Mouse (Mus musculus) liver, embryonic 12.5 days (tissue): ENCODE measurements at regions not wholly inside any gene's neighbourhood (a gene's known extent, or its start where the extent isn't known, plus 50 kb on each side); places are given as distances from the start of the nearest gene placed in this dataset.
"Not testable (repeated sequence)": the region's sequence is repeated elsewhere in the genome, so short reads cannot be mapped to it uniquely, and the experiment has no call there.

Experiments used
- ATAC-seq: fragments of 200-750 bp; cut with Nextera tagmentation; 2 replicates; pipeline ENCODE4 v1.8.0; 2017; ENCODE audit warnings: moderate number of reproducible peaks, mild to moderate bottlenecking, moderate library complexity
- H3K27ac ChIP-seq: fragments of 300-500 bp; sonication (generic); 2 replicates; pipeline ENCODE4 v1.5.1; 2016; ENCODE audit warnings: mild to moderate bottlenecking
- H3K27me3 ChIP-seq: fragments of 300-500 bp; sonication (generic); replicated peaks from 2 replicates; pipeline ENCODE4 v1.6.1; 2016; ENCODE audit warnings: mild to moderate bottlenecking, moderate library complexity
- H3K36me3 ChIP-seq: fragments of 300-500 bp; sonication (generic); 2 replicates; pipeline ENCODE4 v1.6.1; 2016; ENCODE audit warnings: mild to moderate bottlenecking, moderate library complexity
- H3K4me1 ChIP-seq: fragments of 300-500 bp; sonication (generic); 2 replicates; pipeline ENCODE4 v1.6.1; 2016
- H3K4me2 ChIP-seq: fragments of 300-500 bp; sonication (generic); 2 replicates; pipeline ENCODE4 v1.6.1; 2016; ENCODE audit warnings: mild to moderate bottlenecking, moderate library complexity
- H3K4me3 ChIP-seq: fragments of 300-500 bp; sonication (generic); 2 replicates; pipeline ENCODE4 v1.5.1; 2016; ENCODE audit warnings: mild to moderate bottlenecking, moderate library complexity
- H3K9ac ChIP-seq: fragments of 300-500 bp; sonication (generic); 2 replicates; pipeline ENCODE4 v1.6.1; 2016; ENCODE audit warnings: mild to moderate bottlenecking, moderate library complexity
- H3K9me3 ChIP-seq: fragments of 300-500 bp; sonication (generic); replicated peaks from 2 replicates; pipeline ENCODE4 v1.6.1; 2016; ENCODE audit warnings: mild to moderate bottlenecking, moderate library complexity
- WGBS: fragments of 180-500 bp; shearing (Covaris S2); methylation state at CpG from one replicate; pipeline ENCODE4 v1.1.7; 2016; ENCODE audit not compliant: insufficient replicate concordance; 5-methylcytosine and 5-hydroxymethylcytosine counted together

- Histone ChIP-seq H3K27ac (no peak overlapping the region), H3K4me2 (no peak overlapping the region), H3K9ac (no peak overlapping the region), H3K4me1 (no peaks in the 10 kb centered on the region), H3K36me3 (no peaks in the 10 kb centered on the region), H3K27me3 (no peaks in the 10 kb centered on the region), H3K4me3 (no peak overlapping the region), H3K9me3 (no peaks in the 10 kb centered on the region)
- no peak for ATAC-seq
Observed at GRCm38 (mm10) chr3:128412157-128412556, 516.0 kb upstream of the Fam241a start.

DNA sequence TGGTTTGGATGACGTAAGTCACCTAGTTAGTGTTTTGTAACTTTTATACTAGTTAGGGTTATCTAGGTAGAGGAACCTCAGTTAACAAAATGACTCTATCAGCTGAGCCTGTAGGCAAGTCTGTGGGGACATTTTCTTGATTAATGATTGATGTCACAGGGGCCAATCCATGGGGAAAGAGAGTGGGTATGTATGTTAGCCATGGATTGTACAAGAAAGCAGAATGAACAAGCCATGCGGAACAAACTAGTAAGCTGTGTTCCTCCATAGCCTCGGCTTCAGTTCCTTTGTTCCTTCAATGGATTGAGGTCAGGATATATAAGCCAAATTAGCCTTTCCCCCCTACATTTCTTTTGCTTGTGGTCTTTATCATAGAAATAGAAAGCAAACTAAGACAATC is 498.7 kb upstream of the Fam241a start:
- H3K4me2 ChIP-seq: no peak overlapping the region
- 77% methylated on average over 3 of the region's 3 CpGs for WGBS
- no peaks in the 10 kb centered on the region for H3K9me3 ChIP-seq
- no peaks in the 10 kb centered on the region for H3K4me1 ChIP-seq
- no peaks in the 10 kb centered on the region for H3K27me3 ChIP-seq
- no peak overlapping the region for H3K4me3 ChIP-seq
- no peak overlapping the region for H3K9ac ChIP-seq
- ATAC-seq: no peak
- H3K27ac ChIP-seq: no peak overlapping the region
- H3K36me3 ChIP-seq: no peaks in the 10 kb centered on the region

- no peak overlapping the region for H3K4me2 ChIP-seq
- H3K36me3 ChIP-seq: no peaks in the 10 kb centered on the region
- ATAC-seq: no peak
- no peaks in the 10 kb centered on the region for H3K9me3 ChIP-seq
- WGBS: 84% methylated on average over 4 of the region's 4 CpGs
- H3K27ac ChIP-seq: no peak overlapping the region
- H3K4me1 ChIP-seq: no peaks in the 10 kb centered on the region
- no peak overlapping the region for H3K9ac ChIP-seq
- H3K4me3 ChIP-seq: no peak overlapping the region
- no peaks in the 10 kb centered on the region for H3K27me3 ChIP-seq
Observed at GRCm38 (mm10) chr3:128380579-128380978, 484.5 kb upstream of the Fam241a start.

DNA sequence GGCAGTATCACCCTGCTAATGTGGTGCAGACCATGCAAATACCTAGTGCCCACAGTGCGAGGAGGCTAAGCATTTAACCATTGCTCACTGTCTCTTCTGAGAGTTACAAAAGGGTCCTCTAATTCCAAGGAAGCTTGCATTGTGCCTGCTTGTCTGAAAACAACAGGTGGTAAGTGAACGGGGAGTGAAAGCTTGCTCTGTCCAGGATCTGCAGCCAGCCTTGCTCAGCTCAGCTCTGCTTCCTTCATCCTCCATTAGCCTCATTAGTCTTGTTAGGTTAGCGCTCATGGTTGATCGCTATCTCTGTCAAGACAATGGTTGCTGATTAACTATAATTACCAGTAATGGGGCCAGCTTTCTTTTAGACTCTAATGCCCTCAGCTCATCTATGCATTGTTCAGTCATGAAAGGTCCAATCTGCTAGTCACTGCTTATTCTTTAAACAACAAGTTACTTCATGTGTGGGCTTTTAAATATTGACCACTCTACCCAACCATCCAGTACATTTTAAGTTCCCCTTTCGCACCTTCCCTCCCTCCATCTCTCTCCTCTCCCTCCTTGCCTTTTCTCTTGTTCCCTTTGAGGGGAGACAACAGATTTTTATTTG is 473.5 kb upstream of the Fam241a start:
- H3K27me3 ChIP-seq: no peaks in the 10 kb centered on the region
- ATAC-seq: no peak
- no peak overlapping the region for H3K4me3 ChIP-seq

GRCm38 (mm10) chr3:128362310-128362709 is 466.2 kb upstream of the Fam241a start:
- Histone ChIP-seq H3K4me2 (no peak overlapping the region), H3K4me1 (no peaks in the 10 kb centered on the region), H3K27me3 (no peaks in the 10 kb centered on the region), H3K9ac (no peak overlapping the region), H3K4me3 (no peak overlapping the region), H3K27ac (no peak overlapping the region), H3K9me3 (no peaks in the 10 kb centered on the region), H3K36me3 (no peaks in the 10 kb centered on the region)
- WGBS: 68% methylated on average over 2 of the region's 2 CpGs
- no peak for ATAC-seq

More for the DNA sequence above, 473.5 kb upstream of the Fam241a start:
- WGBS: 50% methylated on average over 5 of the region's 5 CpGs
- Histone ChIP-seq H3K4me1 (no peaks in the 10 kb centered on the region), H3K27ac (no peak overlapping the region), H3K9ac (no peak overlapping the region), H3K4me2 (no peak overlapping the region), H3K36me3 (no peaks in the 10 kb centered on the region), H3K9me3 (0 out of 2 replicates have a peak, but pooled peaks cover 3% of the 10 kb centered on the region)

DNA sequence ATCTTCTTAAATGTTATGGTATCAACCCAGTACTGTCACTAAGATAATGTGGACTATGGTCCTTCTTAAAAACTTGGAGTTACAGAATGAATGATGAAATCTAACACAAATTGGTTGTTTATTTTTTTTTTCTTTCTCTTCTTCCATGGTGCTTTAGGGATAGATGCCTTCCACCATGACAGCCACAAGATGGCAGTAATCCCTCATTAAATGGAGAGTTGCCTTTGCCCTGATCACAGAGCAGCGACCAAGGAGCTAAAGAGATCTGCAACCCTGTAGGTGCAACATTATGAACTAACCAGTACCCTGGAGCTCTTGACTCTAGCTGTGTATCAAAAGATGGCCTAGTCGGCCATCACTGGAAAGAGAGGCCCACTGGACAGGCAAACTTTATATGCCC is 453.0 kb upstream of the Fam241a start:
- H3K4me3 ChIP-seq, H3K27me3 ChIP-seq, H3K9ac ChIP-seq, H3K4me2 ChIP-seq, ATAC-seq, H3K27ac ChIP-seq, H3K36me3 ChIP-seq, H3K4me1 ChIP-seq, H3K9me3 ChIP-seq: not testable (repeated sequence)
- WGBS: 11% methylated on average over 2 of the region's 2 CpGs

DNA sequence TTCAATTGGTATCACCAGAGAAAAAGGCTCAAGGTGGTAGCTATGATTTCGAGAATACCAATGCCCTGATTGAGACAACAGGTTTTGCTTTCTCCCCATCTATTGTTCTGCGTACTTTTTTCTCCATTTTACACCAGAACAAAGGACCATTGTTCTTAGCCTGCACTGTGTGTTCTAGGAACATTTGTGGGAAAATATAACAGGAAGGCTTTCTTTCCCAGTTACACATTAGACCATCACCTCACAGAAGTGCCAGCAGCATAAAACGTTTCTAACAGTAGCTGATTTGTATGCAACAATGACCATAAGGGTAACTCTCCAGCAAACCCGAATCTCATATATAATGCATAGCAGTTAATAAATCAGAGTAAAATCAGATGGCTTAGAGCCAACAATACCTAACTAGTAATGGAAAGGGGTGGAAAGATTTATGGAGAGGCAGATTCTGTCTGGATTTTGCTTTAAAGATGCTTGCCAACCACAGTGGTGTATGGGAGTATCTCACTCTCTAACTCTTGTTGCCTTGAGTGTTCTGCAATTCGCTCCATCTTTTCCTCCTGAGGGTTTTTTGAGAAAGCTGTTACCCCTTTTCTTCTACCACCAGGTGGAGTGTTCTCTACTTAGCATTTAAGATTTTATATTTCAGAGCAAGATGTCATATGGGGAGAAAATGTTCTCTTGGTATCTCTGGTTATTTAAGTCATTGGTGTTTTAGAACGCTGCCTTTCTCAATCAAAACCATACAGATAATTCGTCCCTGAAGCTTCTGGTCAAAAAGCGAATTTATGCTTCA is 451.9 kb upstream of the Fam241a start:
- H3K4me1 ChIP-seq: no peaks in the 10 kb centered on the region
- no peak overlapping the region for H3K4me3 ChIP-seq
- H3K36me3 ChIP-seq: no peaks in the 10 kb centered on the region
- 49% methylated on average over 8 of the region's 8 CpGs for WGBS
- no peak overlapping the region for H3K4me2 ChIP-seq
- H3K27me3 ChIP-seq: no peaks in the 10 kb centered on the region; the same call in 1 of the 2 replicates
- no peak overlapping the region for H3K9ac ChIP-seq
- no peak for ATAC-seq
- no peak overlapping the region for H3K27ac ChIP-seq
- no peaks in the 10 kb centered on the region for H3K9me3 ChIP-seq

DNA sequence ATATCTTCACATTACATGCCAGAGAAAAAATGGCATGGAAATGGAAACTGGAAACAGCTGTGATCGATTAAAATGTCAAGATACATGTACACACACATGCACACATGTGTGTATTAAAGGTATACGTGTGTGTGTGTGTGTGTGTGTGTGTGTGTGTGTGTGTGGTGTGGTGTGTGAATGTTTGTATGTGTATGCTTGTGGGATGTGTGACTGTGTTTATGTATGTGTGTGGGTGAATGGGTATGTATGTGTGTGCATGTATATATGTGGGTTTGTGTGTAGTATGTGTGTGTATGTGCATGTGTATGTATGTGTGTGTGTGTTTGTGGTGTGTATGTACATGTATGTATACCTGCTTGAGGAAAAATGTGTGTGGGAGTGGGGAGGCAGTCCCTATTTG is 441.4 kb upstream of the Fam241a start:
- Histone ChIP-seq H3K9me3 (no peaks in the 10 kb centered on the region), H3K4me3 (no peak overlapping the region), H3K36me3 (no peaks in the 10 kb centered on the region), H3K9ac (no peak overlapping the region), H3K27ac (no peak overlapping the region), H3K27me3 (no peaks in the 10 kb centered on the region), H3K4me2 (no peak overlapping the region), H3K4me1 (no peaks in the 10 kb centered on the region)
- WGBS: 51% methylated on average over 2 of the region's 2 CpGs
- ATAC-seq: no peak

- Histone ChIP-seq H3K4me2 (no peak overlapping the region), H3K4me3 (no peak overlapping the region), H3K9me3 (no peaks in the 10 kb centered on the region), H3K27ac (no peak overlapping the region), H3K36me3 (no peaks in the 10 kb centered on the region), H3K4me1 (no peaks in the 10 kb centered on the region), H3K27me3 (no peaks in the 10 kb centered on the region), H3K9ac (no peak overlapping the region)
- WGBS: 24% methylated on average over 5 of the region's 5 CpGs
- ATAC-seq: 0 out of 2 replicates have a peak, but pooled peaks have one; percentile 30
Observed at GRCm38 (mm10) chr3:128337031-128337430, 440.9 kb upstream of the Fam241a start.

- ATAC-seq: no peak
- H3K27ac ChIP-seq: no peak overlapping the region
- no peak overlapping the region for H3K4me2 ChIP-seq
- 62% methylated on average over 5 of the region's 5 CpGs for WGBS
- no peak overlapping the region for H3K9ac ChIP-seq
- no peaks in the 10 kb centered on the region for H3K27me3 ChIP-seq
- no peaks in the 10 kb centered on the region for H3K4me1 ChIP-seq
- H3K9me3 ChIP-seq: no peaks in the 10 kb centered on the region
- H3K36me3 ChIP-seq: no peaks in the 10 kb centered on the region
- no peak overlapping the region for H3K4me3 ChIP-seq
Observed at GRCm38 (mm10) chr3:128327677-128328076, 431.6 kb upstream of the Fam241a start.

DNA sequence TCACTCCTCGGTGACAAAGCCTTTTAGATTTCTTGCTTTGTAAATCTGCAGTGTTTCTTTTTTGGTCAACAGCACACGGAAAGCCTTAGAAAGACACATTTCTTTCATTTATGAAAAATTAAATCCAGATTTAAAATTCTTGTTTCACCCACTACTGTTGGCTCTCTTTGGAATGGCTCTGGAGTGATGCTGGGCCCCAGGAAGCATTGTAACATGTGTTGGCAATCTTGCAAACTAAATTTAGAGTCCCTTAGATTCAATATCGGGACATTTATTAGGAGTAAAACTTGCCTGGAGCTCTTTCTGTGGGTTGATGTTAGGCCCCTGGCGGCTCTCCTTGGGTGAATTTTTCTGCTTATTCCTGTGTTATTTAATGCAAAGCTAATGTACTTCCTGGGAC is 405.2 kb upstream of the Fam241a start:
- H3K4me3 ChIP-seq: no peak overlapping the region
- no peaks in the 10 kb centered on the region for H3K4me1 ChIP-seq
- no peaks in the 10 kb centered on the region for H3K9me3 ChIP-seq
- no peaks in the 10 kb centered on the region for H3K36me3 ChIP-seq
- 64% methylated on average over 4 of the region's 4 CpGs for WGBS
- no peaks in the 10 kb centered on the region for H3K27me3 ChIP-seq
- H3K9ac ChIP-seq: no peak overlapping the region
- H3K4me2 ChIP-seq: no peak overlapping the region
- H3K27ac ChIP-seq: no peak overlapping the region
- ATAC-seq: no peak

DNA sequence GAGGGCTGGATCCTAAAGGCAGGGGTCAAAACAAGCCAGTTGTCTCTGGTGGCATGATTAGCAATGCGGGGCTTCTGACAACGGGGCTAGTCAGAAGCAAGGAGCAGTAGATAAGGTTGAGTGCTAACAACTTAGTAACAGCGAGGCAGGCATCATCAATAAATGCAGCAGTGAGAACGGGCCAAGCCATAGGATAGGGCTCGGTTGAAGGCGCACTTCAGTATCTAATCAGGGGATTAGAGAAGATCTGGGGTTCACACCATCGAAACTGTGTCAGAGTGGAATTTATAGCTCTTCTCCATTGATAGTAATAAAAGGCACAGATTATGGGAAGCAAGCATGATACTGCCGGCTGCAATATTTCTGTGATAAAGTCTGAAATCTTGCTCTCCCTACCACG is 402.0 kb upstream of the Fam241a start:
- no peak overlapping the region for H3K9ac ChIP-seq
- ATAC-seq: no peak
- no peaks in the 10 kb centered on the region for H3K4me1 ChIP-seq
- H3K4me3 ChIP-seq: no peak overlapping the region
- H3K36me3 ChIP-seq: no peaks in the 10 kb centered on the region
- WGBS: 51% methylated on average over 9 of the region's 9 CpGs
- no peaks in the 10 kb centered on the region for H3K9me3 ChIP-seq
- no peak overlapping the region for H3K27ac ChIP-seq
- no peak overlapping the region for H3K4me2 ChIP-seq
- no peaks in the 10 kb centered on the region for H3K27me3 ChIP-seq

GRCm38 (mm10) chr3:128287846-128288245 is 391.7 kb upstream of the Fam241a start:
- no peak overlapping the region for H3K4me3 ChIP-seq
- no peak for ATAC-seq
- no peaks in the 10 kb centered on the region for H3K9me3 ChIP-seq
- H3K9ac ChIP-seq: no peak overlapping the region
- 59% methylated on average over 4 of the region's 4 CpGs for WGBS
- no peaks in the 10 kb centered on the region for H3K4me1 ChIP-seq
- H3K27me3 ChIP-seq: no peaks in the 10 kb centered on the region
- no peak overlapping the region for H3K27ac ChIP-seq
- no peak overlapping the region for H3K4me2 ChIP-seq
- no peaks in the 10 kb centered on the region for H3K36me3 ChIP-seq
